Mouse (Mus musculus): ENCODE measurements around the gene Mrps21. TPM values are rescaled to one million over a fixed set of nuclear protein-coding genes. Genes with fewer than 3 reads are reported as not detected.
A peak's percentile ranks its signal among the peaks of the same experiment; 100 is the strongest.
"Not testable (repeated sequence)": the region's sequence is repeated elsewhere in the genome, so short reads cannot be mapped to it uniquely, and the experiment has no call there.

The Mrps21 gene
- total RNA-seq (2021): 100 to 1,000 TPM; 197 to 219 TPM
- long read RNA-seq, experiment 1, transcript Mrps21-202 (2 exons, 405 nt): minor isoform, 7 of 65 reads
- long read RNA-seq, experiment 1, transcript Mrps21-201 (3 exons, 488 nt): major isoform, 53 of 65 reads
- long read RNA-seq, experiment 1, partial matches to known transcripts: 0 of 65 reads
- long read RNA-seq, experiment 1, other reads (novel, unspliced or antisense): 5 of 65 reads
- long read RNA-seq, experiment 2, transcript Mrps21-201 (3 exons, 488 nt): major isoform, 65 of 71 reads
- long read RNA-seq, experiment 2, partial matches to known transcripts: 0 of 71 reads
- long read RNA-seq, experiment 2, other reads (novel, unspliced or antisense): 4 of 71 reads

DNA sequence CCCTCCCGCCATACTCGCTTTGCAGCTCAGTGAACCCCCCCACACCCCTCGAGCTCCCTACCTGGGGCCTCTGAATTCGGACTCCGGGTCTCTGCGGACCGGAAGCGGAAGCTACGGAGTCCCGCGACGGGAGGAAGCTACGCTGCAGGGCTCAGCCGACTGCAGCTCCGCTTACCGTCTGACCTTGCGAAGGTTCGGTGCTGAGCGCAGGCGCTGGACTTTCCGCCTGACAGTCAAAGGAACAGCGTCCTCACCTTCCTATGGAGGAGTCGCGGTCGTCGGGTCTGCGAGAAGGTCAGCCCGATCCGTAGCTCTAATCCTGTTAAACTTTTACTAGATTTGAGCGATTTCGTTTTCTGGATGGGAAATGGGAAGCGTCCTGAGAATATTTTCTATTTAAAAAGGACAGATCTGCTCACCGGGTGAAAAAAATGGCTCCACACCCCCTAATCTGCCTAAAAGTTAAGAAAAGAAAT, at the start of gene Mrps21:
Gene Mrps21, minus strand, starts transcription at position 128 of the 476 bp plus-strand sequence.
- peak; percentile 72 to 83 for DNase-seq (ENCODE audit: low spot score in 2 of 2)

DNA sequence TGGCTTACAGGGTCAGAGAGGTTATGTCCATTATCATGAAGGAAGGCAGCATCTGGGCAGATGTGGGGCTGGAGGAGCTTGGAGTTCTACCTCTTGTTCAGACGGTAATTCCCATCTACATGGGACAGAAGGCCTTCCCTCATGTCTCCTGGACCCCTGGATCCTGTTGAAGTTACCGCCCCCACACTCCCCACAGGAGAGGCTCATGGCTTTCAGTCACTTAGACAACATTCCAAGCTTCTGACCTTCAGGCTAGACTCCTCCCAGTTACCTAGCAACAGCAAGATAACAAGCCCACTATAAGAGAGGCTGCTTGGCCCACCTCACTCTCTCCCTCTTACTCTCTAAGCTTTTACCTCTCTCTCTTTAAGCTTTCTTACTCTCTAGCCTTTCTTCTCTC, 49.2 kb upstream of the Mrps21 start:
- DNase-seq (ENCODE audit: low spot score in 2 of 2): not testable (repeated sequence)

DNA sequence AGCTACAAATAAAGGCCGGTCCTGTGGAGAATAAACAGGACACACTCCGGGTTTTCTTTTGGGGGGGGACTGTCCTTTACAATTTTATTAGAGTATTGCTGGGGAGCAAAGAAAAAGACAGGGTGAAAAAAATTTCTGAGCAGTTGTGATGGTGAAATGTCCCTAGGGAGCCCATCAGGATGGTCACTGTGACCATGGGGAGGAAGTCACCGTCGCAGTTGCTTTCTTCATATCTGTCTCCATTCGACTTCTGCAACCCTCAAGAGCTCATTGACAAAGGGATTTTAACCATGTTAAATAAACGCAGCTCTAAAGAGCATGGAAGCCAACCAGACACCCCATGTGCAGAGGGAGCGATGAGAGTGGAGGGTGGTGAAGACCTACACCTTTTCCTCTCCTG, 45.4 kb upstream of the Mrps21 start:
- DNase-seq (ENCODE audit: low spot score in 2 of 2): no peak

DNA sequence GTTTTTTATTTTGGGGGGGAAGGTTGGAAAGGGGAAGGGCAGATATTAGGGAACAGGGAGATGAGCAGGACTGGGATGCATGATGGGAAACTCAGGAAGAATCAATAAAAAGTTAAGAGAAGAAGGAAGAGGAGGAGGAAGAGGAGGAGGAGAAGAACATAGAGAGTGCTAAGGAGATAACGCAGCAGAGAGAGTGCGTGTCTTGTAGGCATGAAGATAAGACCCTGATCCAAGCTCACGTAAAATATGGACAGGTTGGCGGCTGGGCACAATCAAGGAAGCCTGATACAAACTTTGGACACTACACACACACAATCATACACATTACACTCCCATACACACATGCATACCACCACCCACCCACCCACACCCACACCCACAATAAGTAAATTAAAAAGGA, 43.4 kb upstream of the Mrps21 start:
- no peak for DNase-seq (ENCODE audit: low spot score in 2 of 2)

DNA sequence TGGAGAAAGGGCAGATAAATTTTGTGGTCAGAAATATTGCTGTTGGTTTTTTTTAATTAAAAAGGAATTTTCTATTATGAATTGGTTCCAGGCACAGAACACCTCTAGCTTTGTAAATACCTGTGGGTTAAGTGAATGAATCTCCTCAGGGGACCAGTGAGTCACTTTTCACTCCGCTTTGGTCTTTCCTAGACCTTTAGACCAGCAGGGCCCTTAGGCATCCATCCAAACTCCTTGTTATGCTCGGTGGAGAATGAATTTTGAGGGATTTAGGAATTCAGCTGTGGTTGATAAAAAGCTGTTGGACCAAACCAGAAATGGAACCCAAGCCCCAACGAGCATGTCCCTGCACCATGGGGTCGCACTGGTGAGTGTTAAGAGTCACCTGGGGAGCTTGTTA, 36.3 kb upstream of the Mrps21 start:
- DNase-seq (ENCODE audit: low spot score in 2 of 2): no peak

DNA sequence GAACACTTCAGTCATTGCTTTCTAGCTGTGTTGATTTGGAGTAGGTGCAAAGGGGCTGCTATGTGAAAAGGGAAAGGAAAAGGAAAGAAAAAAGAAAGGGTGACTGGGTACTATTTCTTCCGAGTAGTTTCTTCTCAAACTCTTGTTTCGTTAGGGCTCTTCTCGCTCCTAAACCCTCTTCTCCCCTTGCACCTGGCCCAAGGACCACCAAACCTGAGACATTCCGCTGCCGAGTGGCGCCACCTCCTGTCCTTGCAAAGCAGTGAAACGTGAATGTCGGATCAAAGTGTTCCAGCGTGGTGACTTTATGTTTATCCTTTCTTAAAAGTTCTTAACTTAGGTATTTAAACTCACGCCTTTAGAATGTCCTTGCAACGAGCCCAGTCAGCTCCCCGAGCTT, 35.5 kb upstream of the Mrps21 start:
- peak in 1 of 2 experiments; percentile 41 for DNase-seq (ENCODE audit: low spot score in 2 of 2)

DNA sequence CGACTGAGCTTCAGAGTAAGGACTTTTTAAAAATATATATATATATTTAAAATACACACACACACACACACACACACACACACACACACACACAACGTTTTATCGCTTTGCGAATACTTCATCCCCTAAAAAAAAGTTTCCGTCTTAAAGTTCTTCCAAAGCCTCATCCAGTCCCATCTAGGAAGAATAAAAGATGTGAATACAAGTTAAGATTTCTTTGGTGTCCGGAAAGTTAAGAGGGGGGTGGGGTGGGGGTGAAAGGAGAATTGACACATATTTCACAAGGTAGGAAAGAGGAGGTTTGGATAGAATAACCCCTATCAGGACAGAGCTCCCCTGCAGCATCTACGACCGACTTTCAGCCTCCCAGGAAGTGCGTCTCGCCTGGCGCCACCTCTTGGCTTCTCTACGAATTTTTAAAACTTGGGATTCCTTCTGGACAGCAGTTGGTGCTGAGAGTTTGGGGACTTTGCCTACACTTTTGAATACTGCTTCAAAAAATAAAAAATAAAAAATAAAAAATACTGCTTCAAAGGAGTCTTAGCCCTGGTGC, 34.7 kb upstream of the Mrps21 start:
- peak in 1 of 2 experiments; percentile 53 for DNase-seq (ENCODE audit: low spot score in 2 of 2)

DNA sequence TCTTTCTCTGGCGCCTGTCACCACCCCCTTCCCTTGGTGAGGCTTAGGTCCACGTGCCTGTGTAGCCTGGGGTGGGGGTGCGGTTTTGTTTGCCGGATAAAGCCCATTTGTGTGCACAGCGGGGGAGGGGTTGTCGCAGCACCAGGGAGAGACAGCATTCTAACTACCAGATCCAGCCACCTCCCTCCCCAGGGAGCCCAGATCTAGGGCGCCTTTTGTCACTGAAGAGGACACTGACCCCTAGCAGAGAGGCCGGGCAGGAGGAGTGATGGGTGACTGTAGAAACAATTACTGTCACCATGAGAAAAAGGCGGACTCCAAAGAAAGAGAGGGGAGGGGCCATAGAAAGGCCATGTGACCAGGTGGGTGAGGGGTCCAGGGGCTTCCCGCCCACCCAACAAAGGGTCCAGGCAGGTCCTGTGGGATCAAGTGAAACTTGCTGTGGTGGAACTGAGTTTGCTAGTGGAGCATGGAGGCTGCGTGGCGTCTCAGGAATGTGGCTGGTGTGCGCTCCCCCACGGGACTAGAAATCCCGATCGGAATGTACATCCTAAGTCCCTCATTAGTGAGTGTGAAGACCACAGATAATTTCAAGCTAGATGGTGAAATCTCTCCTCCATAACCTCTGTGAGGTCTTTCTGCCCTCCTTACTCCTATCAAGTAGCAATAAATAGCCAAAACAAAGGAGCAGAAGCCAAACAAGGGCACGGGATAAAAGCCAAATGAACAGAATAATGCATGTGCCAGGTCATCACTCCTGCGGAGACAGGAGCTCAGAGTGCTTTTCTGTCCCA, 34.0 kb upstream of the Mrps21 start:
- DNase-seq (ENCODE audit: low spot score in 2 of 2): no peak

DNA sequence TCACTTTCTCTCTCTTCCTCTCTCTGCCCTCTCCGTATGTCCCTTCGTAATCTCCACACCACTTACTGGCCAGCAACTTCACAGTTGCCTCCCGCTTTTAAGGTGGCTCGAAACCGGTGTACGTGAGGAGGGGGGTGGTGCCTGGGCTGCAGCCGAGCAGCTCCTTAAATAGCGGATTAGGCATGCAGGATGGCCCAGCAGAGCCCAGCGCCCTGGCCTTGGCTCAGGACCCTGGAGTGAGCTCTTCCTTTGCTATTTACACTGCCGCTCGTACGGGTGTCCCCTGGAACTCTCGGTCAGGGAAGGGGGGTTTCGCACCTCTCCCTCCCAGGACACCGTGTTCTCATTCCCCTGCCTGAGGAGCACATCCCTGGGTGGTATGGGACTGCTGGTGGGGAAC, 33.2 kb upstream of the Mrps21 start, which contains the start of gene Car14:
Gene Car14, minus strand, starts transcription at position 124 of the 400 bp plus-strand sequence.
- no peak for DNase-seq (ENCODE audit: low spot score in 2 of 2)

DNA sequence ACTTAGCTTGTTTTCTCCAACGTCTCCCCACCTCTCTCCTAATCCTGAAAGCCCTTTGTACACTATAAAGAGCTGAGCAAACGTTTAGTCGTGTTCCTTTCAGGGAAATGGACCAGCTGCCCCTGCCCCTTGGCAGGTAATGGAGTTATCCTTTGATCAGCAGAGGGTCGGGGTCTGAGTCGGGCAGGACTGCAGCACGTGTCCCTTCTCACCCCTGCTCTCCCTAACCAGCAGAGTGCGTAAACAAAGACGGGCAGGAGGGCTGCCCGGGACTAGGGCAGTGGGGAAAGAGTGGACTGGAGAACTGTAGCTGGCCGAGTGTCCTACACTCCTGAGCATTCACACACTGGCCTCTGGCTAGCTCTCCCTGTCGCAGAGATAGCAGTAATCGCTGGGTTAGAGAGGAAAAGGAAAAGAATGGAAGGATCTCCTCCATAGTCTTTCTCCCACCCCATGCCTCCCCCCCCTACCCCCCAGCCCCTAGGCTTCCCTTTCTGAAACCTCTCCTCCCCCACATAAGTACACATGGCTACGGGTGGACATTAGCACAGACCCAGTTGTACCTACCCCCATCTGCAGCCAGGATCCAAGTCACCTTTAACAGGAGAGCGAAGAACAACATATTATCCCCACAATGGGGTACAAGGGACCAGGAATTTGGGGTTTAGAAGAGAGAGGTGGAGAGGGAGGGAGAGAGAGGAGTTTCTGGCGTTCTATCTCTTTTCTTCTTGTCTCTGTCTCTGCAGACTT, 32.6 kb upstream of the Mrps21 start:
- no peak for DNase-seq (ENCODE audit: low spot score in 2 of 2)

DNA sequence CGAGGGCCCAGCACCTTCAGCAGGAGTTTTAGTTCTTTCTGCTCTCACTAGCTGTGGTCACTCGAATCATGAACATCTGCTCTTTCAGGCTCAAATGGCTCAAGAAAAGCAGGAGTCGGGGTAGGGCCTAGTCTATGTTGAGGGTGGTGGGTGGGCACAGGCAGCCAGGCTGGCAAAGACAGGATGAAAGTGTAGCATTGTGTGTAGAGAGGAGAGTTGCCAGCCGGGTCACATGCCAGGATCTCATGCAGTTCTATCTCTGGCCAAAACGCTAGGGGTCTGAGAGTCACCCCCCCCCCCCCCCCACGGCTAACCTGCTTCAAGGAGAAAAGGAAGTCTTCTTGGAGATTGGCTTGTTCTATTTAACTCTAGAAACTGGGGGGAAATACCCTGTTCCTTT, 31.3 kb upstream of the Mrps21 start:
- no peak for DNase-seq (ENCODE audit: low spot score in 2 of 2)

DNA sequence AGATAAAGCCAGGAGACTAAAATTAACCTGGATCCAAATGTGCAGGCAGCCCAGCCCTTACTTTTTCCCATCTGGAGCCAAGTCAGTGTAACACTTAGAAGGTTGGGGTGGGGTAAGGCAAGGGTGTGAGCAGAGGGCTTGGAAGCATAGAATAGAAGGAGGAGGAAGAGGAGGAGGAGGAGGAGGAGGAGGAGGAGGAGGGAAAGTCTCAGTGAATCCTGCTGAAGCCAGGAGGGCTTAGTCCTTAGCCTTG, 31.0 kb upstream of the Mrps21 start:
- no peak for DNase-seq (ENCODE audit: low spot score in 2 of 2)

DNA sequence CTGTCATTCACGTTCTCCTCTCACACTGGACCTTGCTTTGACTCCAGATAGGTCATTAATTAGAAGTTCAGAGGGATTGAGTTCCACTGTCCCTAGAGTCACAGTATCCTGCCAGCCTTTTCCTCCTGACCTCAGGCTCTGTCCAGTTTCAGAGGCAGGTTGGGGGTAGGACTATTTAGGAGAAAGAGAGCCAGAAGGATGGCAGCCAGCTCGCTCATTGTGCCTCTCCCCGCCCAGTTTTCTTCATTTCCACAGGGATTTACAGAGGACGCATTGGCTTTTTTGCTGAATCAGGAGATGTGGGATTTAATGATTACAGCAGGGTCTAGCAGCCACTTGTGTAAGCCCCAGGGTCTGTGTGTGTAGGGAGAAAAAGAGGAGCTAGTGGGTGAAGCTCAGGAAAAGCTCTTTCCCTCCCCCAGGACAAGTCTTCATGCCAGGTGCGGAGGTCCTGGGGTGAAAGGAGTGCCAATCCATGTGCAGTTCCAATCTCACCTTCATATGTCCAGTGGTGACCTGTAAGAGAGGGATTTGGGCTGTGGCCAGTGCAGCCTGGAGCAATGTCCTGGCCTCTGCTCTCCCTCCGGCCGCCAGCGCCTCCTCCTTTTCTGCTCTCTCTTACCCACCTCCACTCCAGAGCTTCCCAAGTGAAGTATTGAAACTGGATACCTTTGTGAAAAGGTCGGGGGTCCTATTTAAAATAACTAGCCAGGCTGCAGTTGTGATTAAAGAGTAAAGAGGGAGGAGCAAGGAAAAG, 30.5 kb upstream of the Mrps21 start:
- no peak for DNase-seq (ENCODE audit: low spot score in 2 of 2)

DNA sequence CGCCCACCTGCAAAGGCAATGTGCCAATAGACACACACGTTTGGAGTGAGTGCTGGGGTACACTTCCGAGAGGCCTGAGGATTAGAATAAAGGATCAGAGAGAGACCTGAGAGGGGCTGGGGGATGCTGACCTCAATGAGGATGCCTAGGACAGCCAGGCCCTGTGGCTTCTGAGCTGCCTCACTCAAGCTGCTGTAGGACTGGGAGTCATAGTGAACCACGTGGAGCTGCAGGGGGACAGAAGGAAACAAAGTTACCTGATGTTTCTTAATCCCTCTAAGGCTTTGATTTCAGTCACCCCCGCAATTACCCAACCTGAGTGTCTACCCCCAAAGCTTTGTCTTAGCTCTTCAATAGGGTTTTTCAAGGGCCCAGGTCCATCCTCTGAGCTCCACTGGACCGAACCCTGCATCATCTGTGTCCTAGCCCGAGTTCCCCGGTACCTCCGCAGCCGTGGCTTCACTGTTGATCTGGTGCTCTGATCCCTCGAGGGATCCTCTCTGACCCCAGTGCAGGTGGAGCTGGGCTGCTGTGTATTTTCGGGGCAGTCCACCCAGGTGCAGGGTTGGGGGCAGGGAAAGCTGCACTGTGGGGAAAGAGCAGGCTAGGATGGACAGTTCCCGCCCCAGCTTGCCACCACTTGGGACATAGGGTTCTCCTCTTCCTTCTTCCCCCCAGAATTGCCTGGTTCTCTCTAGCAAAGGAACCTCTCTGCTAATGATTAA, 28.6 kb upstream of the Mrps21 start:
- no peak for DNase-seq (ENCODE audit: low spot score in 2 of 2)

DNA sequence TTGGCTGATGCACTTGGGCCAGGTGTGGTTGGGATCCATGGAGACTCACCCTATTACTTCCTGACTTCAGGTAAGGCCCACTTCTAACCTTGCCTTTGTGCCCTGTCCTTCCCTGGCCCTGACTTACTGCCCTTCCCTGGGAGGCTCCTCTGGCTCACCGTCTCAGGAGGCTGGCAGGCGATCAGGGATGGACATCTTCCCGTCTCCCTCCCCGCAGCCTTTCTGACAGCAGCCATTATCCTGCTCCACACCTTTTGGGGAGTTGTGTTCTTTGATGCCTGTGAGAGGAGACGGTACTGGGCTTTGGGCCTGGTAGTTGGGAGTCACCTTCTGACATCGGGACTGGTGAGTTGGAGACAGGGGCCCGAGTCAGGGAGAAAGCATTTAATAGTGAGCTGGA, 24.2 kb upstream of the Mrps21 start:
- DNase-seq (ENCODE audit: low spot score in 2 of 2): not testable (repeated sequence)

DNA sequence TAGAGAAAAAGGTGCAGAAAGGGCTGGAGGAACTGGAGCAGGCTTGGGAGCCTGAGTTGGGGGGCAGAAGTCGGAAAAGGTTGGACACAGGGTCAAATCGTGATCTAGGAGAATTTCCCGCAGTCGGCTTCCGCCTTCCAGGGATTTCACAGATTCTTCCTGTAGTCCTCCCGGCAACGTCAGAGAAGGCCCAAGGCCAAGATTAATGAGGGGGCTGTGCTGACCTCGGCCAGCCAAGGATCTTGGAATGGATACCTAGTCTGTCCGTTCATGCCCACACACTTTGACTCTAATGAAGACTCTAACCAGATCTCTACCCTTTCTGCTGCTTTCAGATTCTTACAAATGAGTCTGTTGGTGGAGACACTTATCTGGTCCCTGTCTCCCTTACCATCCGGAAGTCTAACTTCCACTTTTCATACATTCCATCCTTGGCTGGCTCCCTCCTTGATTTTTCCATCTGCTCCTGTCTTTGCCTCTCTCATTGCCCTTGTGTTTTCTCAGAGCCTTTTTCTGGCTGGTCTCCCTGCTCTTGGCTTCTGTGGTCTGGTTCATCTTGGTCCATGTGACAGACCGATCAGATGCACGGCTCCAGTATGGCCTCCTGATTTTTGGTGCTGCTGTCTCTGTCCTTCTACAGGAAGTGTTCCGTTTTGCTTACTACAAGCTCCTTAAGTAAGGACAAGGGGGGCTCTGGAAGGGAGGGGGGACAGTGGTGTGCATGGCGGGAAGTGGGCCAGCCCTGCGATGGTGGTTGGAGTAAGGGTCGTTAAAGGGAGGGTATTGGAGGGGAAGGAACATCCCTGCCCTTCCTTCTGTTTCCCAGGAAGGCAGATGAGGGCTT, 23.2 kb upstream of the Mrps21 start:
- DNase-seq (ENCODE audit: low spot score in 2 of 2): peak; percentile 39 to 68

DNA sequence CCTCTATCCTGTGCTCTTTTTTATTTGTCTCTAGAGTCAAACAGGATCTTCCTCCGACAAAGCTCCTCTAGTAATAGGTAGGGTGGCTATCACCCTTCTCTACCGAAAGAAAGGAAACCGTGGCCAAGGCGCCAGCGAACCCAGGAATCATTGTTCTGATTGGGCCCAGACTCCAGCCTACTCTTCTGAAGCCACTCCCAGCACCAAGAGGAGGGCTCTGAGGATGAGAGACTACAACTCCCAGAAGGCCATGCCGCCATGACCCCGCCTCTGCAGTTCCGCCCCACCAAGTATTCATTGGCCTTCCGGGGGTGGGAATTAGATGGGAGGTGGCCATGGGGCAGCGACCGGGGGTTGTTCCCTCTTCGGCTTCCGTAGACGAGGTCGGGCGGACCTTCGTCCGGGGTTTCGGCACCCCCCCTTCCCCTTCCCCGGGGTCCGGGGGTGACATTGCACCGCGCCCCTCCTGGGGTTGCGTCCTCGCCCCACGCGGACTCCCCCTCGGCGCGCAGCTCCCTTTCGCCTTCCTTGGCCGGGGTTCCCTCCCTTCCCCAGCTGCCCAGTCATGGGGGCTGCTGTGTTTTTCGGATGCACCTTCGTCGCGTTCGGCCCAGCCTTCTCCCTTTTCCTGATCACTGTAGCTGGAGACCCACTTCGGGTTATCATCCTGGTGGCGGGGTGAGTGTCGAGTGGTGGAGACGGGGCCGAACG, 22.4 kb upstream of the Mrps21 start, which contains the start of gene Aph1a:
Gene Aph1a, plus strand, starts transcription at position 364 of the 711 bp plus-strand sequence.
- peak; percentile 87 to 95 for DNase-seq (ENCODE audit: low spot score in 2 of 2)

DNA sequence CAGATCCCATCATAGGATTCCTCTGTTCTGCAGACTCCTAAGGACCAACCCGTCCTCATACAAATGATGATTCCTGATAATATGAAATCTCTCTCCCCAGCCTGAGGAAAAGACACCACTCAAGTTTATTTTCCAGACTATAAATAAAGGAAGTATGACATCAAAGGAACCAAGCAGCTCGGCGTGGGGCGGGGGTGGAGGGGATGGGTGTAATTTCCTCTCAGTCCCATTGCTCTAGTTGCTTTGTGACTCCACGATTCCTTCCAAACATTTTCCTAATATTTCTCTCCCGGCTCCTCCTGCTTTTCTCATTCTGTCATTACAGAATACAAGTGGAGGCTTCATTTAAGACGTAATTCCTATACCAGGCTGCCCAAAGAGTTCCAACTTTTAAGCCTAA, 21.8 kb upstream of the Mrps21 start:
- no peak for DNase-seq (ENCODE audit: low spot score in 2 of 2)

Measured in gastrocnemius, postnatal 4 days (tissue).